Mouse (Mus musculus) limb, embryonic 14.5 days (tissue): Measurements from ENCODE around the gene Thap7. TPM values are rescaled to one million over a fixed set of nuclear protein-coding genes. Genes with fewer than 3 reads are reported as not detected.

Experiments
- ATAC-seq: fragments of 200-750 bp; cut with Nextera tagmentation; 2 replicates; pipeline ENCODE4 v1.8.0; 2017; ENCODE audit warnings: low read depth, moderate number of reproducible peaks, moderate TSS enrichment; ENCODE audit not compliant: low FRiP score
- DNase-seq: peaks from one replicate; pipeline ENCODE4 v3.0.0-alpha.2; 2015; ENCODE audit warnings: low spot score
- H3K27ac ChIP-seq: fragments of 300-500 bp; sonication (generic); replicated peaks from 2 replicates; pipeline ENCODE4 v1.5.1; 2014; ENCODE audit warnings: low read depth, mild to moderate bottlenecking, low read length, moderate library complexity, mixed read lengths
- H3K27me3 ChIP-seq: fragments of 300-500 bp; sonication (generic); 2 replicates; pipeline ENCODE4 v1.6.1; 2014; ENCODE audit warnings: low read length, mixed read lengths; ENCODE audit not compliant: control insufficient read depth, insufficient read depth
- H3K36me3 ChIP-seq: fragments of 300-500 bp; sonication (generic); 2 replicates; pipeline ENCODE4 v1.6.1; 2014; ENCODE audit warnings: mild to moderate bottlenecking, low read length, moderate library complexity, mixed read lengths; ENCODE audit not compliant: control insufficient read depth, insufficient read depth
- H3K4me1 ChIP-seq: fragments of 300-500 bp; sonication (generic); 2 replicates; pipeline ENCODE4 v1.6.1; 2014; ENCODE audit warnings: antibody characterized with exemption, low read length, mixed read lengths; ENCODE audit not compliant: control insufficient read depth, insufficient read depth
- H3K4me2 ChIP-seq: fragments of 300-500 bp; sonication (generic); replicated peaks from 2 replicates; pipeline ENCODE4 v1.6.1; 2014; ENCODE audit warnings: low read depth, mild to moderate bottlenecking, low read length, moderate library complexity; ENCODE audit not compliant: severe bottlenecking
- H3K4me3 ChIP-seq: fragments of 300-500 bp; sonication (generic); replicated peaks from 2 replicates; pipeline ENCODE4 v1.5.1; 2014; ENCODE audit warnings: low read length
- H3K9ac ChIP-seq: fragments of 300-500 bp; sonication (generic); 2 replicates; pipeline ENCODE4 v1.6.1; 2014; ENCODE audit warnings: mild to moderate bottlenecking, low read depth, low read length, moderate library complexity; ENCODE audit not compliant: severe bottlenecking
- H3K9me3 ChIP-seq: fragments of 300-500 bp; sonication (generic); 2 replicates; pipeline ENCODE4 v1.6.1; 2016; ENCODE audit warnings: low read length; ENCODE audit not compliant: control insufficient read depth
- POLR2A ChIP-seq: fragments of 200-500 bp; IDR thresholded peaks from 2 replicates; pipeline ENCODE4 v1.8.0; 2012; ENCODE audit warnings: inconsistent platforms, mild to moderate bottlenecking, moderate library complexity, borderline replicate concordance; ENCODE audit not compliant: insufficient read depth, insufficient read length; ENCODE audit errors: extremely low read depth
- WGBS: fragments of 180-500 bp; shearing (Covaris S2); extraction: QIAGEN DNeasy Blood & Tissue Kit; methylation state at CpG from one replicate; pipeline ENCODE4 v1.1.7; 2014; 5-methylcytosine and 5-hydroxymethylcytosine counted together
- polyA plus RNA-seq, 2 experiments: library from polyadenylated mRNA; depleted of rRNA in 1 of 2; stranded (reverse) in 1 of 2; unstranded in 1 of 2; fragments of >200 nt; fragmentation: Nextera tagmentation in 1 of 2; extraction: Ambion mirVana in 1 of 2; gene quantifications; 2 replicates each; pipeline versions ENCODE4 v1.2.1 to v1.2.3; 2012 to 2014

Gene Thap7
- polyA plus RNA-seq, 2 experiments: 63.2 to 91.9 TPM

- Histone ChIP-seq H3K4me1 (peaks cover 4% of the 10 kb centered on the region; the same call in 1 of the 2 replicates), H3K27ac (0 out of 2 replicates have a peak overlapping the region, but pooled peaks have one; percentile 10), H3K4me3 (no peak overlapping the region), H3K36me3 (no peaks in the 10 kb centered on the region), H3K9me3 (no peaks in the 10 kb centered on the region), H3K9ac (peak overlapping the region; percentile 38; the same call in 1 of the 2 replicates), H3K4me2 (no peak overlapping the region), H3K27me3 (no peaks in the 10 kb centered on the region)
- ATAC-seq (no peak), DNase-seq (peak; percentile 75)
- no peak for TF ChIP-seq POLR2A
- WGBS: 45% methylated on average over 2 of the region's 2 CpGs
Measured at GRCm38 (mm10) chr16:17496499-17497305, 34.2 kb downstream of the Thap7 start.

GRCm38 (mm10) chr16:17491896-17492561 is 38.9 kb downstream of the Thap7 start:
- WGBS: 61% methylated on average over 5 of the region's 5 CpGs
- TF ChIP-seq POLR2A: no peak
- DNase-seq (no peak), ATAC-seq (no peak)
- Histone ChIP-seq H3K36me3 (peaks cover 6% of the 10 kb centered on the region; the same call in 1 of the 2 replicates), H3K4me1 (peaks cover 4% of the 10 kb centered on the region; the same call in 1 of the 2 replicates), H3K27ac (no peak overlapping the region), H3K4me2 (no peak overlapping the region), H3K9ac (no peak overlapping the region), H3K4me3 (no peak overlapping the region), H3K27me3 (no peaks in the 10 kb centered on the region), H3K9me3 (no peaks in the 10 kb centered on the region)

GRCm38 (mm10) chr16:17491154-17491553 is 39.8 kb downstream of the Thap7 start:
- Histone ChIP-seq H3K4me3 (no peak overlapping the region), H3K36me3 (peaks cover 14% of the 10 kb centered on the region; the same call in 1 of the 2 replicates), H3K27me3 (no peaks in the 10 kb centered on the region), H3K4me2 (no peak overlapping the region), H3K9me3 (no peaks in the 10 kb centered on the region), H3K27ac (no peak overlapping the region), H3K9ac (no peak overlapping the region), H3K4me1 (no peaks in the 10 kb centered on the region)
- no peak for TF ChIP-seq POLR2A
- 93% methylated on average over 5 of the region's 5 CpGs for WGBS
- ATAC-seq: no peak
- DNase-seq: no peak

- Histone ChIP-seq H3K36me3 (peaks cover 30% of the 10 kb centered on the region), H3K27ac (no peak within 1 kb of the TSS), H3K4me3 (peak within 1 kb of the TSS; percentile 38), H3K4me2 (peak within 1 kb of the TSS; percentile 86), H3K4me1 (no peaks in the 10 kb centered on the region), H3K9ac (peak within 1 kb of the TSS; percentile 55), H3K27me3 (no peaks in the 10 kb centered on the region), H3K9me3 (no peaks in the 10 kb centered on the region)
- under 1% methylated on average over 34 of the region's 47 CpGs for WGBS
- no peak for DNase-seq
- peak; percentile 56 for ATAC-seq
- TF ChIP-seq POLR2A: no peak
Measured at GRCm38 (mm10) chr16:17489469-17490111, 41.3 kb downstream of the Thap7 start, which contains the start of gene Aifm3. Aifm3 (plus strand) TSS chr16:17489611.
